Mouse (Mus musculus): ENCODE data around the gene Slc44a3.

DNA sequence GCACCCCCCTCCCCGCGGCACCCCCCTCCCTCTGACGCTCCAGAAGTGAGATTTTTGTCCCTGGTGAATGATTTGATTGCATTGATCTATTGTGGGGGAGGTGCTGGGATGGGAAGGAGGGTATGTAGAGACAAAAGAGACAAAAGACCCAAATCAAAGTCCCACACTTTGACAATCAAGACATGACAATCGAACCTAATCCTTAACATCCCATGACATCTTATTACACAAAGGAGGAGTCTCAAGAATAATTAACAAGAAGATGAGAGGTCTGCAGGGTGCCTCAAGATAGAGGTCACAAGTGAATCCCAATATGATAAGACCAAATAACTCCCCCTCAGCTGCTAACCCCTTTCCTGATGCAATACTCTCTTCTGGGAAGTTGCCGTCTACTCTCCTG, 37.6 kb upstream of the Slc44a3 start:
- no peak for TF ChIP-seq CTCF (IDR thresholded peaks at IDR 0.05; ENCODE audit: insufficient read depth, low read length)
- no peak for TF ChIP-seq POLR2A (IDR thresholded peaks at IDR 0.05; ENCODE audit: borderline replicate concordance, extremely low read depth, low read depth, low read length)

All from lung, adult 2 months (tissue).